Mouse (Mus musculus): ENCODE results near the gene Thap12. TPM values are rescaled to one million over a fixed set of nuclear protein-coding genes. Genes with fewer than 3 reads are reported as not detected.

Gene Thap12
- 45.5 and 49.6 TPM in 2 replicates for polyA plus RNA-seq (2015; fragmentation: Nextera tagmentation; extraction: Ambion mirVana)

DNA sequence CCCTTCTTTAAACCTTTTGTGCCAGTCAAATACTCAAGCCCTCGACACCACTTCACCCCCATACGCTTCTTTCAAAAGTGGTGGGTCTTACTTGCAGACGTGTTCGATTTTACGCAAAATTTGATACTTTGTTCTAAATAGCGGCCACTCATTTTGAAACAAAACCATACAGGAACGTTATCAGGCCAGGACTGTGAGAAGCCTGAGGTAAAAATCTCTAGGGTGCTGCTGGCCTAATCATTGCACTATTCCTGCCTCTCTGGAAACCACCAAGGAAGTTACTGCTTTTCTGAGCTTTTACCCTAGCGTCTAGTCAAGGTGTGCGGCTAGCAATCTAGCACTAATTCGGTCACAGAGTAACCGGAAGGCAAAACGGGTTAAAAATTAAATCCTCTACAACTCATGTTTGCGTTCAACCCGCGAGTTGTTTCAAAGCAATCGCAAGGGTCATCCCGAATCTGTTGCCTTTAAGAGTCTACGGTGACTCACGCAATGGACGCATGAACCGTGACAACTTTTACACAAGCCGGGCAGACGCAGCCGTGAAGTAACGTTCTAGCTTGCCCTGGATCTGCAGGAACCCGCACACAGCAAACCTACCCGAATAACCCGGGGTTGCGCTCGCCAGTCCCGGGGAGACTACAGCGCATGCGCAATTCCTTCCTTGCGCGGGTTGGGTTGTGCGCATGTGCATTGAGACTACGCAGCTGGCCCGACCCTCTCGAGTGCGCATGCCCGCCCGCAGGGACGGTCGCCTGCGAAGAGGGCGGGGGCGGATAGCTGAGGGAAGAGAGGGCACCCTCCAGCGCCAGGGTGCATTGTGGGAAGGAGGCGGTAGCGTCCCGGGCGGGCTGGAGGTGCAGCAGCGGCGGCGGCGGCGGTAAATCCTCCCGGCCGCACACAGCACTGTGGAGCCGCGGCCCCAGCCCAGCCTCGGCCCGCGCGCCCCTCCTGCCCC lies at the start of gene Thap12:
Gene Thap12 (plus strand): TSS at position 821 of the 958 bp plus-strand sequence.
- Histone ChIP-seq H3K9ac (peak within 1 kb of the TSS; percentile 94), H3K27me3 (no peaks in the 10 kb centered on the region), H3K27ac (replicated peaks) (peak within 1 kb of the TSS; percentile 87), H3K4me3 (peak within 1 kb of the TSS; percentile 93), H3K4me2 (peak within 1 kb of the TSS; percentile 85), H3K4me1 (replicated peaks) (peaks cover 32% of the 10 kb centered on the region), H3K9me3 (no peaks in the 10 kb centered on the region), H3K36me3 (no peaks in the 10 kb centered on the region)
- peak; percentile 99 for ATAC-seq (ENCODE audit: low read depth)
- WGBS = 3% methylated on average over 60 of the region's 65 CpGs

- H3K4me1 ChIP-seq (replicated peaks) = peaks cover 44% of the 10 kb centered on the region
- H3K9ac ChIP-seq = peak overlapping the region; percentile 89
- under 1% methylated on average over 72 of the region's 74 CpGs for WGBS
- peak overlapping the region; percentile 96 for H3K27ac ChIP-seq (replicated peaks)
- peak; percentile 82 for ATAC-seq (ENCODE audit: low read depth)
- H3K4me3 ChIP-seq = peak overlapping the region; percentile 93
- H3K4me2 ChIP-seq = peak overlapping the region; percentile 79
- H3K27me3 ChIP-seq = no peaks in the 10 kb centered on the region
- peaks cover 21% of the 10 kb centered on the region for H3K36me3 ChIP-seq
- H3K9me3 ChIP-seq = no peaks in the 10 kb centered on the region
Observed at GRCm38 (mm10) chr7:98655681-98656530, 47.0 kb upstream of the Thap12 start.

- Histone ChIP-seq H3K4me1 (replicated peaks) (peaks cover 44% of the 10 kb centered on the region), H3K9me3 (no peaks in the 10 kb centered on the region), H3K36me3 (peaks cover 20% of the 10 kb centered on the region), H3K27ac (replicated peaks) (peak within 1 kb of the TSS; percentile 96), H3K9ac (peak within 1 kb of the TSS; percentile 91), H3K4me3 (peak within 1 kb of the TSS; percentile 93), H3K4me2 (peak within 1 kb of the TSS; percentile 79), H3K27me3 (no peaks in the 10 kb centered on the region)
- peak; percentile 96 for ATAC-seq (ENCODE audit: low read depth)
- under 1% methylated on average over 42 of the region's 42 CpGs for WGBS
Observed at GRCm38 (mm10) chr7:98656531-98657221, 46.2 kb upstream of the Thap12 start, which contains the start of gene Emsy. Emsy (minus strand) TSS chr7:98656783.

DNA sequence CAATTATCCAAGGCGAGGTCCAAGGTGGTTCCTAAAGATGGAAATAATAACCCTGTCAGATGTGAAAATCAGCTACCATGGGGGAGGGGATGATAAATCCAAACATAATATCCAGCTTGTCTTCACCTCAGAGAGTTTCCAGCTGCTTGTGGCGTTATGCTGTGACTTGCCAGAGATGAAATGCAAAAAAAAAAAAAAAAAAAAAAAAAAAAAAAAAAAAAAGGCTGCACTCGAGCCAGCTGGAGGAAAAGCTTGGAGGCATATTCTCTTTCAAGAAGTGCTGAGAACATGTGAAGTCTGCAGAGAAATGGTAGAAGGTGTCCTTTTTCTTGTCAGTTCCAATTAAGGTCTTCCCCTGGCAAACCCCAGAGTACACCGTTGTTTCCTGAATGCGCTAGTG lies 37.7 kb upstream of the Thap12 start:
- no peaks in the 10 kb centered on the region for H3K4me1 ChIP-seq (replicated peaks)
- no peaks in the 10 kb centered on the region for H3K9me3 ChIP-seq
- no peak overlapping the region for H3K9ac ChIP-seq
- H3K27me3 ChIP-seq = no peaks in the 10 kb centered on the region
- no peaks in the 10 kb centered on the region for H3K36me3 ChIP-seq
- H3K27ac ChIP-seq (replicated peaks) = no peak overlapping the region
- ATAC-seq (ENCODE audit: low read depth) = no peak
- no peak overlapping the region for H3K4me3 ChIP-seq
- no peak overlapping the region for H3K4me2 ChIP-seq
- WGBS = 65% methylated on average over 5 of the region's 5 CpGs

GRCm38 (mm10) chr7:98665726-98666125 lies 37.2 kb upstream of the Thap12 start:
- no peaks in the 10 kb centered on the region for H3K9me3 ChIP-seq
- no peak for ATAC-seq (ENCODE audit: low read depth)
- WGBS = 88% methylated on average over 6 of the region's 6 CpGs
- H3K4me2 ChIP-seq = no peak overlapping the region
- H3K36me3 ChIP-seq = no peaks in the 10 kb centered on the region
- H3K27me3 ChIP-seq = no peaks in the 10 kb centered on the region
- no peaks in the 10 kb centered on the region for H3K4me1 ChIP-seq (replicated peaks)
- H3K4me3 ChIP-seq = no peak overlapping the region
- H3K9ac ChIP-seq = no peak overlapping the region
- H3K27ac ChIP-seq (replicated peaks) = no peak overlapping the region

GRCm38 (mm10) chr7:98667956-98668746 lies 34.8 kb upstream of the Thap12 start:
- Histone ChIP-seq H3K27ac (replicated peaks) (no peak overlapping the region), H3K36me3 (no peaks in the 10 kb centered on the region), H3K9ac (no peak overlapping the region), H3K4me1 (replicated peaks) (peaks cover 9% of the 10 kb centered on the region), H3K4me2 (no peak overlapping the region), H3K27me3 (no peaks in the 10 kb centered on the region), H3K9me3 (no peaks in the 10 kb centered on the region), H3K4me3 (no peak overlapping the region)
- ATAC-seq (ENCODE audit: low read depth) = no peak
- WGBS = 71% methylated on average over 6 of the region's 6 CpGs

DNA sequence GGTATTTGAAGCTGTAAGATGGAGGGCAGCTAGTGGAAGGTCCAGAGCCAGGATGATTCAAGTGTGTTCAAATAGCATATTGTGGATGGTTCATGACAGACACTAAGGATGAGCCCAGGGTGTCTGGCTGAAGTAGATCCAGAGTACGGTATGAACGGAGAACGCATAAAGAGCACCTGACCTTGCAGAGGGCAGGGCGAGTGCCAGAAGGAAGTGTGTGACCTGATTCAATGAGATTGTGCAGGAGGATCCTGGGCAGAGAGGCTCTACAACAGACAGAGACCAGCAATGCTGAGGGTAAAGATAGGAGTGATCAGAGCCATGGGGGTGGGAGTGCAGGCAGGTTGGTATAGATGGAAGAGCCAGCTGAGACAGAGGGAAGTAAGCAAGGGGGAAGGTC lies 32.1 kb upstream of the Thap12 start:
- Histone ChIP-seq H3K4me1 (replicated peaks) (peaks cover 9% of the 10 kb centered on the region), H3K27me3 (no peaks in the 10 kb centered on the region), H3K9me3 (no peaks in the 10 kb centered on the region), H3K27ac (replicated peaks) (no peak overlapping the region), H3K4me2 (no peak overlapping the region), H3K36me3 (no peaks in the 10 kb centered on the region), H3K4me3 (no peak overlapping the region), H3K9ac (no peak overlapping the region)
- no peak for ATAC-seq (ENCODE audit: low read depth)
- 91% methylated on average over 4 of the region's 4 CpGs for WGBS

- Histone ChIP-seq H3K27ac (replicated peaks) (no peak overlapping the region), H3K27me3 (no peaks in the 10 kb centered on the region), H3K9ac (no peak overlapping the region), H3K4me1 (replicated peaks) (peaks cover 9% of the 10 kb centered on the region), H3K4me3 (no peak overlapping the region), H3K4me2 (no peak overlapping the region), H3K9me3 (no peaks in the 10 kb centered on the region), H3K36me3 (no peaks in the 10 kb centered on the region)
- WGBS = 70% methylated on average over 9 of the region's 9 CpGs
- no peak for ATAC-seq (ENCODE audit: low read depth)
Observed at GRCm38 (mm10) chr7:98671416-98671815, 31.5 kb upstream of the Thap12 start.

DNA sequence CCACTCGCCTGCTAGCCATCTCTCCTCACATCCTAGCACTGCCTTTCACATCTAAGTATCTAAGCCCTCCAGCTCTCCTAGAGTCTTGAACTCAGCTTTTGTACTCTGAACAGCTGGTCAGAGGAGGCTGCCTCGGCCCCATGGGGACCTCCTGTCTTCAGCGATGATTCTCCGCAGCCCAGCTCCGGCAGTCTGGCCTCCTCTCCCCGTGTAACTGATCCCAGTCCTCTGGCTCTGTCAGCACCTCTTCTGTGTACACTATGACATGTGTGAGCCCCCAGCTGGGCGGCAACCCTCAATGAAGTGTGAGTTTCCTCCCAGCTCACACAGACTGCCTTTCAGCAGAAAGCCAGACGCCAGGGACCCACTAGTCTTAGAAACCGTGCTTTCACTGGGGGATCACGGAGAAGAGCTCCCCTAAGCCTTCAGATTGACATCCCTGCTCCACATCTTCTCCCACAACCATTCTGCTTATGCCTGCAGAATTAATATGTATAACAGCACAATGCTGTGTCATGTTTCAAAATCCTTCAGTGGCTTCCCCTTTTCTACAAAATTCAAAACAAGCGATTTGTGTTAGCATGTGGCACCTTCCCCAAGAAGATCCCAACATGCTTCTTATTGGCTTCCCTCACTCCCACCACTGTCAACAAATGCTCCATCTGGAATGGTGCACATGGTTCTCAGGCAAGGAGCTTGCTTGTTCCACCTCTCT lies 30.5 kb upstream of the Thap12 start:
- no peak overlapping the region for H3K9ac ChIP-seq
- ATAC-seq (ENCODE audit: low read depth) = no peak
- no peak overlapping the region for H3K27ac ChIP-seq (replicated peaks)
- H3K4me1 ChIP-seq (replicated peaks) = peaks cover 9% of the 10 kb centered on the region
- no peak overlapping the region for H3K4me2 ChIP-seq
- H3K27me3 ChIP-seq = no peaks in the 10 kb centered on the region
- WGBS = 68% methylated on average over 11 of the region's 11 CpGs
- H3K9me3 ChIP-seq = no peaks in the 10 kb centered on the region
- no peaks in the 10 kb centered on the region for H3K36me3 ChIP-seq
- H3K4me3 ChIP-seq = no peak overlapping the region

DNA sequence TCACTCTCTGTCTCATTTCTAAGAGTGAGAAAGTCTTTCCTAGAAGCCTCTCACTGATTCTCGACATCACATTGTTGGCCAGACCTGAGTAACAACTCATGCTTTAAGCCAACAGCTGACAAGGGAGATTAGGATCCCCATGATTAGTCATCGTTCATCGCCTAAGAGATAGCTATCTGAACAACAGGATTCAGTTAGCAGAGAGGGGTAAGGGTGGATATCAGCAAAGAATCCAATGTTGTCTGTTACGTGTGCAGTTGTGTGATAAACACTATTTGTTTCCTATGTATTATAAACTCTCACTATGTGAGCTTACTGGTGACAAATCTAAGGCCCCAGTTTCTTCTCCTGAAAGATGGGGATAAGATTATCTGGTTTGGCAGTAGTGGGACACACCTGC lies 28.6 kb upstream of the Thap12 start:
- no peaks in the 10 kb centered on the region for H3K9me3 ChIP-seq
- H3K27ac ChIP-seq (replicated peaks) = no peak overlapping the region
- 83% methylated on average over 4 of the region's 4 CpGs for WGBS
- no peak overlapping the region for H3K4me3 ChIP-seq
- peaks cover 20% of the 10 kb centered on the region for H3K4me1 ChIP-seq (replicated peaks)
- H3K27me3 ChIP-seq = no peaks in the 10 kb centered on the region
- no peak for ATAC-seq (ENCODE audit: low read depth)
- H3K36me3 ChIP-seq = no peaks in the 10 kb centered on the region
- no peak overlapping the region for H3K4me2 ChIP-seq
- H3K9ac ChIP-seq = no peak overlapping the region
